Mouse (Mus musculus): ENCODE results near the gene Clcn5. TPM values are rescaled to one million over a fixed set of nuclear protein-coding genes. Genes with fewer than 3 reads are reported as not detected.

The Clcn5 gene
- 1.1 and 3.8 TPM in 2 replicates for polyA plus RNA-seq (2012; ENCODE audit: insufficient read depth, insufficient read length, missing spikeins)

- Histone ChIP-seq H3K4me3 (ENCODE audit: insufficient read depth, low read depth, low read length) (peak within 1 kb of the TSS; percentile 95), H3K27ac (replicated peaks; ENCODE audit: low read depth, low read length) (peak within 1 kb of the TSS; percentile 60), H3K4me1 (ENCODE audit: control insufficient read depth, insufficient read depth, insufficient read length, low read length) (no peaks in the 10 kb centered on the region)
Measured at GRCm38 (mm10) chrX:7319089-7319721, at the start of gene Clcn5. Gene Clcn5, minus strand, starts transcription at chrX:7319358.

DNA sequence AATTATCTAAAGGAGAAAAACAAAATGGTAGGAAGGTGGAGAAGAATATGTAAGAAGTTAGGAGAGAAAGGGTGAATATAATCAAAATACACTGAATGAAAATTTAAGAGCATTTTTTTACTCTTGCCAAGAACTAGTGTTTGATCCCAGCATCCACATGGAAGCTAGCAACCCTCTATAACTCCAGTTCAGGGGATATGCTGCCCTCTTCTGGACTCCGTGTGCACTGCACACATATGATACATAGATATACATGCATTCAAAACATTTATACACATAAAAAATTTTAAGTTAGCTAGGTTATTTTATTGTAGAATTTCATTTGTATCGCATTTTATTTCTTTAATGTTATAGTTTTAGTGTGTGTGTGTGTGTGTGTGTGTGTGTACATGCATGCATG, 6.3 kb upstream of the Clcn5 start:
- Histone ChIP-seq H3K4me1 (ENCODE audit: control insufficient read depth, insufficient read depth, insufficient read length, low read length) (no peaks in the 10 kb centered on the region), H3K27ac (replicated peaks; ENCODE audit: low read depth, low read length) (no peak overlapping the region), H3K4me3 (ENCODE audit: insufficient read depth, low read depth, low read length) (no peak overlapping the region)

DNA sequence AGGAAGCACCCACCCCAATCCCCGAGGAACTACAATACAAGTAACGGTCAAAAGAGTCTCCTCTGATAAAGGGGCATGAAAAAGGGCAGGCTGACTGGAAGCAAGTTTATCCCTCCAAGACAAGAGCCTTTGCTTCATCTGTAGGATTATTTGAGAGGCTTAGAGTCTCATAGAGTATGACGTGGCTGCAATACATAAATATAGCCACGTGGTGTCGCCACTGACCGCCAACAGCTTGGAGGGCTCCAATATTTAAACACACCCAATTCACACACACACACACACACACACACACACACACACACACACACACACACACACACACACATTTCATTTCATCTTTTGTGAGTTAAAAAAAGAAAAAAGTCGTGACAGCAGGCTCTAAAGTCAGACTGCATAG, 3.1 kb upstream of the Clcn5 start:
- no peaks in the 10 kb centered on the region for H3K4me1 ChIP-seq (ENCODE audit: control insufficient read depth, insufficient read depth, insufficient read length, low read length)
- H3K4me3 ChIP-seq (ENCODE audit: insufficient read depth, low read depth, low read length): no peak overlapping the region
- H3K27ac ChIP-seq (replicated peaks; ENCODE audit: low read depth, low read length): no peak overlapping the region

- Histone ChIP-seq H3K27ac (replicated peaks; ENCODE audit: low read depth, low read length) (no peak overlapping the region), H3K4me3 (ENCODE audit: insufficient read depth, low read depth, low read length) (no peak overlapping the region), H3K4me1 (ENCODE audit: control insufficient read depth, insufficient read depth, insufficient read length, low read length) (no peaks in the 10 kb centered on the region)
Measured at GRCm38 (mm10) chrX:7320571-7320970, 1.4 kb upstream of the Clcn5 start.

DNA sequence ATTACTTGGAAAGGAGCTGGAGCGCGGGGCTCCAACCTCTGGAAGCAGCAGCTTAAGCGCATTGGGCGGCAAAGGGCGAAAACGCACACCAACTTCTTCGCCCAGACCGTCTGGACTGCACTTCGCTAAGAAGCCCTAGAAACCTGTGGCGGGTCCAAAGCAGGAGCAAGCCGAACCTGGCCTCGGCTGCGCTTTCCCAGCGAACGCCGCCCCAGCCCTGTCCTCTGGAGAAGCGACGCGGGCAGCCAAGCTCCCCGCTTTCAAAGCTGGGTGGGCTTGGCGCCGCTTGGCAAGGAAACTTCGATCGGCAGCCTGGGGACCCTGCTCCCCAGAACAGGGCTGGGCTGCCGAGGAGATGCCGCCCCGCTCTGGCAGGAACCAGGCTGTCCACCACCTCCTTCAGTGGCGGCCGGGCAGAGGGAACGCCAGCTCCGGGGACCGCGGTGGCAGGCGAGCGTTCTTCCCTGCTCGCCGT, 570 bp downstream of the Clcn5 start:
- peak overlapping the region; percentile 95 for H3K4me3 ChIP-seq (ENCODE audit: insufficient read depth, low read depth, low read length)
- peak overlapping the region; percentile 60 for H3K27ac ChIP-seq (replicated peaks; ENCODE audit: low read depth, low read length)
- H3K4me1 ChIP-seq (ENCODE audit: control insufficient read depth, insufficient read depth, insufficient read length, low read length): no peaks in the 10 kb centered on the region

DNA sequence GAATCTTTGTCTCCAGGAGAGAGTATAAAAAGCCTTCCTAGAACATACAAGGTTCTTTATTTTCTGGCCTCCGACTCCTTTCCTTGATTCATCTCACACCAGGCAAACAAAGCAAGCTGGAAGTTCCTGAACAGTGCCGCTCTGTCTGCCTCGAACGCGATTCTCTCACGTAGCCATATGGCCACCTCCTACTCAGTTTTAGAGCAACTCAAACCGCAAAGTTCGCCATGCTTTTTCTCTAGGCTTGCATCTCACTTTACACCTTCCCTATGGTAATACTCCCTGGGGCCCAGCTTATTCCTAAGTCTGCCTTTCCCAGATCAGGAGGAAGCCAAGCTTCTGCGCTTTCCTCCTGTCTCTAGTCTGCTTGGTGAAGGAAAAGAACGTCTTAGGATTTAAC, 4.0 kb downstream of the Clcn5 start:
- no peak overlapping the region for H3K27ac ChIP-seq (replicated peaks; ENCODE audit: low read depth, low read length)
- H3K4me1 ChIP-seq (ENCODE audit: control insufficient read depth, insufficient read depth, insufficient read length, low read length): no peaks in the 10 kb centered on the region
- H3K4me3 ChIP-seq (ENCODE audit: insufficient read depth, low read depth, low read length): no peak overlapping the region

DNA sequence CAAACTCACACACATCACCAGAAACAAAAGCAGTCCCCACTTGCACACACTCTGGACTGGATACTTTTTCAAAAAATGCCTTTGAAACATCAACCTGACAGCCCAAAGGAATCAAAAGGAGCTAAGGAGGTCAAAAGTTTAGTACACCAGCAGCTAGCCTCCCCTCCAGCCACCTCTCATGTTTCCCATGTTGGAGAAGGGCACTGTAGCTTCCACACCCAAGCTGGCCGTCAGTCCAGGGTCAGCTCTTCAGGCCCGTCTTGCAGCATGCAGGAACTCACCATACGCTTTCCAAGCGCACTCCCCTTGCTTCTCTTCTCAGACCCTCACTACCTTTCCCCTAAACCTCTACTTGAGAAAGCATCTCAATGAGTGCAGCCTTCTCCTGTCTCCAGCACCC, 4.5 kb downstream of the Clcn5 start:
- no peak overlapping the region for H3K27ac ChIP-seq (replicated peaks; ENCODE audit: low read depth, low read length)
- H3K4me3 ChIP-seq (ENCODE audit: insufficient read depth, low read depth, low read length): no peak overlapping the region
- no peaks in the 10 kb centered on the region for H3K4me1 ChIP-seq (ENCODE audit: control insufficient read depth, insufficient read depth, insufficient read length, low read length)

- Histone ChIP-seq H3K27ac (replicated peaks; ENCODE audit: low read depth, low read length) (no peak overlapping the region), H3K4me1 (ENCODE audit: control insufficient read depth, insufficient read depth, insufficient read length, low read length) (no peaks in the 10 kb centered on the region), H3K4me3 (ENCODE audit: insufficient read depth, low read depth, low read length) (no peak overlapping the region)
Measured at GRCm38 (mm10) chrX:7308242-7308641, 10.9 kb downstream of the Clcn5 start.

- Histone ChIP-seq H3K4me1 (ENCODE audit: control insufficient read depth, insufficient read depth, insufficient read length, low read length) (no peaks in the 10 kb centered on the region), H3K4me3 (ENCODE audit: insufficient read depth, low read depth, low read length) (no peak overlapping the region), H3K27ac (replicated peaks; ENCODE audit: low read depth, low read length) (no peak overlapping the region)
Measured at GRCm38 (mm10) chrX:7306861-7307260, 12.3 kb downstream of the Clcn5 start.

GRCm38 (mm10) chrX:7292981-7293380, 26.2 kb downstream of the Clcn5 start:
- H3K27ac ChIP-seq (replicated peaks; ENCODE audit: low read depth, low read length): no peak overlapping the region
- no peak overlapping the region for H3K4me3 ChIP-seq (ENCODE audit: insufficient read depth, low read depth, low read length)
- H3K4me1 ChIP-seq (ENCODE audit: control insufficient read depth, insufficient read depth, insufficient read length, low read length): no peaks in the 10 kb centered on the region

GRCm38 (mm10) chrX:7292151-7292768, 26.9 kb downstream of the Clcn5 start:
- no peak overlapping the region for H3K4me3 ChIP-seq (ENCODE audit: insufficient read depth, low read depth, low read length)
- no peaks in the 10 kb centered on the region for H3K4me1 ChIP-seq (ENCODE audit: control insufficient read depth, insufficient read depth, insufficient read length, low read length)
- no peak overlapping the region; the same call in 1 of the 2 replicates for H3K27ac ChIP-seq (replicated peaks; ENCODE audit: low read depth, low read length)

DNA sequence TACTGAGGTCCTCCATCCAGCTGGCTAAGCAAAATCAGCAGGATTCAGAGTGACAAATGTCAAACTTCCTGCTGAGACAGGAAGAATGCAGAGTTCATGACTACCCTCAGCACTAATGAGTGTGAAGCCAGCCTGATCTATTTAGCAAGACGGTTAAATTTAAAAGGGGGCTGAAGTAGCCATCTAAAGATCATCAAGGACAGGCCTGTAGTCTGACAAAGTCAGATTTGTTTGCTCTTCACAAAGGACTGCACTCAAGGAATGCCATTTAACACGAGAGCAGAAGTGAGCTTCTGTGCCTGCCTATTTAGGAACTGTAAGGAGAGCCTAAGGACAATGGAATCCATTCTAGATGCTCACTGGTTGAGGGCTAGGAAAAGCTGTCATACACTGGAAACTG, 30.2 kb downstream of the Clcn5 start:
- no peak overlapping the region; the same call in 1 of the 2 replicates for H3K27ac ChIP-seq (replicated peaks; ENCODE audit: low read depth, low read length)

DNA sequence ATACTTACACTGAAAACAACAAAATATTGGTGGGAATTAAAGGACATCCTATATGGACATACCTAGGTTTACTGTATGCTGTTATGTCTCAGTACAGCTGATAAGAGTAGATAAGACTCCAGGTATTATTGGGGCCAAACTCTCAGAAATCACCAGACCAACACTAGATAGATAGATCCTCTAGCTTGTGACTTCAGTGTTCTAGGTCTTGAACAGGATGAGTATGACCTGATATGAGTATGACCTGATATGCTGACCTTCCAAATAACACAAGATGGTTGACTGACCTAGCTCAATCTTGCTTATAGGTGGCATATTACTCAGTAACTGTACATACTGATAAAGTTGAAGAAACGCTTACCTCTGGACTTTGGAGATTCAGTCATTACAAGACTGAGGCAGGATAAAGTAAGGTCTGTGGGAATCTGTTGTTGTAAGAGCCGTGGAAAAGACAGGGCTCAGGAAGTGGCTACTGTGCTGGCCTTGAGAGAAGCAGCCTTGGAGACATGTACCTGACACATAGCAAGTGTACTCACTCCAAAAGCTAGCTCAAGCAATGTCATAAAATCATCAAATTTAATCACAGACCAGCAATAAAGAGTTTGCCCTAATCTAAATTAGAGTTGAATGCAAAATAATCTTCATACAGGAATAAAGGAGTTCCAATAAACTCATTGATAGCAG, 32.0 kb downstream of the Clcn5 start:
- Histone ChIP-seq H3K27ac (replicated peaks; ENCODE audit: low read depth, low read length) (no peak overlapping the region), H3K4me1 (ENCODE audit: control insufficient read depth, insufficient read depth, insufficient read length, low read length) (no peaks in the 10 kb centered on the region), H3K4me3 (ENCODE audit: insufficient read depth, low read depth, low read length) (no peak overlapping the region)

More for the DNA sequence above, 30.2 kb downstream of the Clcn5 start:
- Histone ChIP-seq H3K4me3 (ENCODE audit: insufficient read depth, low read depth, low read length) (no peak overlapping the region), H3K4me1 (ENCODE audit: control insufficient read depth, insufficient read depth, insufficient read length, low read length) (no peaks in the 10 kb centered on the region)

- H3K27ac ChIP-seq (replicated peaks; ENCODE audit: low read depth, low read length): no peak overlapping the region
- H3K4me3 ChIP-seq (ENCODE audit: insufficient read depth, low read depth, low read length): no peak overlapping the region
- no peaks in the 10 kb centered on the region for H3K4me1 ChIP-seq (ENCODE audit: control insufficient read depth, insufficient read depth, insufficient read length, low read length)
Measured at GRCm38 (mm10) chrX:7282636-7283035, 36.5 kb downstream of the Clcn5 start.

DNA sequence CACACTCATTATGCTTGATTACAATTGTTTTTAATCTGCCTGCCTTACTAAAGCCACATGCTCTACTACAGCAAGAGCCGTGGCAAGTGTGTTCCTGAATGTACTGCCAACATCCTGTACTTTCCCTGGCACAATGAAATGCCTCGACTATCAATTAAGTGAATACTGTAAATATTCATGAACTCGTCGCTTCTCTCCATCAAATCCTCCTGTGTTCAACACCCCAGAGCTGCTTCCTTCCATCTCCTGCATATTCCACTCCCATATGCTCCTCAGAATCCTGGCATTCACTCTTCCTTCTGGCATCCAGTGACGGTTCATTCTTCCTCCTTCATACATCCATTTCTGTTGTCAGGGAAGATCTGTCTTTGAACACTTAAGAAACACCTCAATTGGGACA, 39.4 kb downstream of the Clcn5 start:
- no peak overlapping the region for H3K27ac ChIP-seq (replicated peaks; ENCODE audit: low read depth, low read length)
- no peak overlapping the region for H3K4me3 ChIP-seq (ENCODE audit: insufficient read depth, low read depth, low read length)

More for the DNA sequence above, 39.4 kb downstream of the Clcn5 start:
- no peaks in the 10 kb centered on the region for H3K4me1 ChIP-seq (ENCODE audit: control insufficient read depth, insufficient read depth, insufficient read length, low read length)

Measured in brown adipose tissue, adult 24 weeks (tissue).